Mouse (Mus musculus) spleen, adult 2 months (tissue): ENCODE measurements around the gene Ror1.

Experiments used
- CTCF ChIP-seq: fragments of 200-500 bp; IDR thresholded peaks from 2 replicates; pipeline ENCODE4 v1.5.1; 2011; ENCODE audit warnings: mild to moderate bottlenecking, inconsistent platforms; ENCODE audit not compliant: insufficient read depth, insufficient read length, insufficient replicate concordance; ENCODE audit errors: extremely low read depth
- POLR2A ChIP-seq: fragments of 200-500 bp; IDR thresholded peaks from 2 replicates; pipeline ENCODE4 v1.6.1; 2011; ENCODE audit warnings: low read depth, low read length, inconsistent platforms

DNA sequence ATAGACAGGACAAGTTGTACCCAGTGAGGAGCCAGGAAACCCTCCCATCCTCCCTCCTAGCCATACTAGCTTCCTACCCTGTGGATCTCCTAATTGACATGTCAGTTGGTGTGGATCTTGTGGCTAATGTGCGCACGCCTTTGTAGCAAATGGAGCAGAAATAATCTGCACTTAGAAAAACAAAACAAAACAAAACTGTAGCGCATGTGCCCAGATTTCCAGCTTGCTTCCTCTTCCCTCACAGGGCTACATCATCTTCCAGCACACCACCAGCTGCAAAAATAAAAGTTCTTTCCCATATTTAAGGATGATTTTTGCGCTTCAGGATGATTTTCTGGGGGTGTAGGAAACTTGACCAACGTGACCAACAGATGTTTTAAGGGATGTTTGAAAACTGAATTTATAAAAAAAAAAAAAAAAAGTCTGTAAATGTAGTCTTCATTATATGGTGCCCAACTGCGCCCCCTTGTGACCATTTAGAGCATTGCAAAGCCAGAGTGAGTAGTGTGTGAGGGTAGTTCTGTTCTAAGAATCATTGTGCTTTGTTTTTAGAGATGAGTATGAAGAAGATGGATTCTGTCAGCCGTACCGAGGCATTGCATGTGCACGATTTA, 311.8 kb downstream of the Ror1 start:
- TF ChIP-seq CTCF (no peak), POLR2A (no peak)
